Mouse (Mus musculus): Measurements from ENCODE around the gene Med25. TPM values are rescaled to one million over a fixed set of nuclear protein-coding genes. Genes with fewer than 3 reads are reported as not detected.

Gene Med25
- polyA plus RNA-seq, 2 experiments = 69.1 to 142 TPM

GRCm38 (mm10) chr7:44847772-44848171, 44.7 kb downstream of the Med25 start:
- Histone ChIP-seq H3K9me3 (ENCODE audit: control insufficient read depth, low read length) (no peaks in the 10 kb centered on the region), H3K4me2 (replicated peaks; ENCODE audit: low read depth, low read length, severe bottlenecking) (peak overlapping the region; percentile 82), H3K9ac (ENCODE audit: low read depth, low read length, severe bottlenecking) (peak overlapping the region; percentile 41), H3K27ac (replicated peaks; ENCODE audit: low read depth, low read length) (no peak overlapping the region), H3K36me3 (ENCODE audit: control insufficient read depth, insufficient read depth, low read length) (peaks cover 54% of the 10 kb centered on the region), H3K27me3 (ENCODE audit: control insufficient read depth, insufficient read depth, low read length) (no peaks in the 10 kb centered on the region), H3K4me3 (replicated peaks; ENCODE audit: low read length) (peak overlapping the region; percentile 87), H3K4me1 (ENCODE audit: control insufficient read depth, insufficient read depth, low read length) (peaks cover 12% of the 10 kb centered on the region)
- no peak for ATAC-seq (ENCODE audit: low FRiP score, low read depth)
- DNase-seq (ENCODE audit: low spot score) = no peak
- TF ChIP-seq POLR2A (IDR thresholded peaks at IDR 0.05; ENCODE audit: borderline replicate concordance, extremely low read depth, insufficient read depth, insufficient read length) = no peak
- WGBS = 82% methylated on average over 5 of the region's 5 CpGs

DNA sequence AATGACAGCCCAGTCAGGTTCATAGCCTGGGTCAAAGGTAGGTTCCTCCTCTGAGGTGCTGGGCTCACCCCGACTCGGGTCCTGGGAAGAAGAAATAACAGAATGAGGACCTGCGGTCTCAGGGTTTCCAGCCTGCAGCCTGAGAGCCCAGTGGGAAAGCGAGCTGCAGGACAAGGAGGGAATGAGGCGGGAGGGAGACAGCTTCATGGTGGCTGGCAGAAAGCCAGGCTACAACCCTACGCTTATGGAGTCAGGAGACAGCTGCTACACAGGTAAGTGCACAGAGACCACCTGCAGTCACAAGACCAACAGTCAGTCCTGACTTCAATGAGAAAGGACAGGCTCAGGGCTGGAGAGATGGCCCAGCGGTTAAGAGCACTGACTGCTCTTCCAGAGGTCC, 45.7 kb downstream of the Med25 start:
- Histone ChIP-seq H3K4me1 (ENCODE audit: control insufficient read depth, insufficient read depth, low read length) (peaks cover 12% of the 10 kb centered on the region), H3K9ac (ENCODE audit: low read depth, low read length, severe bottlenecking) (no peak overlapping the region), H3K36me3 (ENCODE audit: control insufficient read depth, insufficient read depth, low read length) (peaks cover 58% of the 10 kb centered on the region), H3K27me3 (ENCODE audit: control insufficient read depth, insufficient read depth, low read length) (no peaks in the 10 kb centered on the region), H3K9me3 (ENCODE audit: control insufficient read depth, low read length) (no peaks in the 10 kb centered on the region), H3K4me3 (replicated peaks; ENCODE audit: low read length) (no peak overlapping the region), H3K27ac (replicated peaks; ENCODE audit: low read depth, low read length) (no peak overlapping the region), H3K4me2 (replicated peaks; ENCODE audit: low read depth, low read length, severe bottlenecking) (no peak overlapping the region)
- 93% methylated on average over 7 of the region's 7 CpGs for WGBS
- TF ChIP-seq POLR2A (IDR thresholded peaks at IDR 0.05; ENCODE audit: borderline replicate concordance, extremely low read depth, insufficient read depth, insufficient read length) = no peak
- ATAC-seq (ENCODE audit: low FRiP score, low read depth) (no peak), DNase-seq (ENCODE audit: low spot score) (no peak)

DNA sequence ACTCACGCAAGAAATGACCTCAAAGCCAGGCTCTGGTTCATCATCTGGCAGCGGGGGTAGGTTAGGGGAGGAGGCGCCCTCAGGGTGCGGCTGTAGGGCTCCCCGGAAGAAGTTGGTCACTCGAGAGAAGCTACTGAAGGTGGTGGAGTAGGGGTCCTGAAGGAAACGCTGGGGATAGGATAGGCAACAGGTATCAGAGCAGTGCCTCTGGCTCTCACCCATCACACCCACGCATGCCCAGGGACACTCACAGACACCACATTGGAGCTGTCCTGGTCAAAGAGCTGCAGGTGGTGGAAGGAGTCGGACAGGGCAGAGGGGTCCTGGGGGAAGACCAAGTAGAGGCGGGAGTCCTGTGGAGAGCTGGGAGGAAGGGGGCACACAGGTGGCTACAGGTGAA, 47.5 kb downstream of the Med25 start:
- WGBS = 88% methylated on average over 10 of the region's 10 CpGs

GRCm38 (mm10) chr7:44841825-44842463, 50.6 kb downstream of the Med25 start:
- no peaks in the 10 kb centered on the region for H3K9me3 ChIP-seq (ENCODE audit: control insufficient read depth, low read length)
- H3K9ac ChIP-seq (ENCODE audit: low read depth, low read length, severe bottlenecking) = no peak overlapping the region
- H3K4me3 ChIP-seq (replicated peaks; ENCODE audit: low read length) = no peak overlapping the region
- no peak for ATAC-seq (ENCODE audit: low FRiP score, low read depth)
- DNase-seq (ENCODE audit: low spot score) = no peak
- H3K27ac ChIP-seq (replicated peaks; ENCODE audit: low read depth, low read length) = no peak overlapping the region
- WGBS = 97% methylated on average over 8 of the region's 8 CpGs
- peaks cover 70% of the 10 kb centered on the region for H3K36me3 ChIP-seq (ENCODE audit: control insufficient read depth, insufficient read depth, low read length)
- no peak for TF ChIP-seq POLR2A (IDR thresholded peaks at IDR 0.05; ENCODE audit: borderline replicate concordance, extremely low read depth, insufficient read depth, insufficient read length)
- peaks cover 27% of the 10 kb centered on the region; the same call in 1 of the 2 replicates for H3K27me3 ChIP-seq (ENCODE audit: control insufficient read depth, insufficient read depth, low read length)
- H3K4me2 ChIP-seq (replicated peaks; ENCODE audit: low read depth, low read length, severe bottlenecking) = no peak overlapping the region
- H3K4me1 ChIP-seq (ENCODE audit: control insufficient read depth, insufficient read depth, low read length) = peaks cover 7% of the 10 kb centered on the region; the same call in 1 of the 2 replicates

More for the DNA sequence above, 47.5 kb downstream of the Med25 start:
- Histone ChIP-seq H3K4me3 (replicated peaks; ENCODE audit: low read length) (no peak overlapping the region), H3K4me1 (ENCODE audit: control insufficient read depth, insufficient read depth, low read length) (peaks cover 9% of the 10 kb centered on the region), H3K9ac (ENCODE audit: low read depth, low read length, severe bottlenecking) (no peak overlapping the region), H3K27ac (replicated peaks; ENCODE audit: low read depth, low read length) (no peak overlapping the region), H3K36me3 (ENCODE audit: control insufficient read depth, insufficient read depth, low read length) (peaks cover 69% of the 10 kb centered on the region), H3K9me3 (ENCODE audit: control insufficient read depth, low read length) (no peaks in the 10 kb centered on the region), H3K4me2 (replicated peaks; ENCODE audit: low read depth, low read length, severe bottlenecking) (no peak overlapping the region), H3K27me3 (ENCODE audit: control insufficient read depth, insufficient read depth, low read length) (peaks cover 13% of the 10 kb centered on the region; the same call in 1 of the 2 replicates)
- no peak for TF ChIP-seq POLR2A (IDR thresholded peaks at IDR 0.05; ENCODE audit: borderline replicate concordance, extremely low read depth, insufficient read depth, insufficient read length)
- DNase-seq (ENCODE audit: low spot score) = no peak
- ATAC-seq (ENCODE audit: low FRiP score, low read depth) = no peak

- Histone ChIP-seq H3K4me3 (replicated peaks; ENCODE audit: low read length) (peak overlapping the region; percentile 31; the same call in 1 of the 2 replicates), H3K9me3 (ENCODE audit: control insufficient read depth, low read length) (no peaks in the 10 kb centered on the region), H3K27ac (replicated peaks; ENCODE audit: low read depth, low read length) (no peak overlapping the region), H3K9ac (ENCODE audit: low read depth, low read length, severe bottlenecking) (no peak overlapping the region), H3K36me3 (ENCODE audit: control insufficient read depth, insufficient read depth, low read length) (peaks cover 56% of the 10 kb centered on the region), H3K4me2 (replicated peaks; ENCODE audit: low read depth, low read length, severe bottlenecking) (peak overlapping the region; percentile 47; the same call in 1 of the 2 replicates), H3K4me1 (ENCODE audit: control insufficient read depth, insufficient read depth, low read length) (peaks cover 7% of the 10 kb centered on the region; the same call in 1 of the 2 replicates), H3K27me3 (ENCODE audit: control insufficient read depth, insufficient read depth, low read length) (peaks cover 27% of the 10 kb centered on the region; the same call in 1 of the 2 replicates)
- ATAC-seq (ENCODE audit: low FRiP score, low read depth) (no peak), DNase-seq (ENCODE audit: low spot score) (no peak)
- TF ChIP-seq POLR2A (IDR thresholded peaks at IDR 0.05; ENCODE audit: borderline replicate concordance, extremely low read depth, insufficient read depth, insufficient read length) = no peak
- WGBS = 40% methylated on average over 14 of the region's 14 CpGs
These were observed 52.1 kb downstream of the Med25 start for GRCm38 (mm10) chr7:44840426-44840825.
